Mouse (Mus musculus) forebrain, embryonic 11.5 days (tissue): ENCODE results near the gene Vstm2b. TPM values are rescaled to one million over a fixed set of nuclear protein-coding genes. Genes with fewer than 3 reads are reported as not detected.
A peak's percentile ranks its signal among the peaks of the same experiment; 100 is the strongest.

Experiments
- ATAC-seq: fragments of 200-750 bp; cut with Nextera tagmentation; replicated peaks from 2 replicates; pipeline ENCODE4 v1.8.0; 2017; ENCODE audit warnings: moderate TSS enrichment; ENCODE audit not compliant: low FRiP score
- DNase-seq: peaks from one replicate; pipeline ENCODE4 v3.0.0-alpha.2; 2017; ENCODE audit warnings: low spot score
- H3K27ac ChIP-seq: fragments of 300-500 bp; sonication (generic); 2 replicates; pipeline ENCODE4 v1.5.1; 2014; ENCODE audit warnings: low read depth, low read length
- H3K27me3 ChIP-seq: fragments of 300-500 bp; sonication (generic); 2 replicates; pipeline ENCODE4 v1.6.1; 2014; ENCODE audit warnings: mild to moderate bottlenecking, low read length, mixed read lengths; ENCODE audit not compliant: control insufficient read depth, insufficient read depth
- H3K36me3 ChIP-seq: fragments of 300-500 bp; sonication (generic); 2 replicates; pipeline ENCODE4 v1.6.1; 2014; ENCODE audit warnings: mild to moderate bottlenecking, low read length, moderate library complexity, mixed read lengths; ENCODE audit not compliant: control insufficient read depth, insufficient read depth
- H3K4me1 ChIP-seq: fragments of 300-500 bp; sonication (generic); replicated peaks from 2 replicates; pipeline ENCODE4 v1.6.1; 2014; ENCODE audit warnings: low read length, mixed read lengths; ENCODE audit not compliant: control insufficient read depth, insufficient read depth
- H3K4me2 ChIP-seq: fragments of 300-500 bp; sonication (generic); 2 replicates; pipeline ENCODE4 v1.6.1; 2014; ENCODE audit warnings: low read depth, mild to moderate bottlenecking, low read length, moderate library complexity, mixed read lengths; ENCODE audit not compliant: severe bottlenecking
- H3K4me3 ChIP-seq: fragments of 300-500 bp; sonication (generic); 2 replicates; pipeline ENCODE4 v1.5.1; 2014; ENCODE audit warnings: low read depth, low read length
- H3K9ac ChIP-seq: fragments of 300-500 bp; sonication (generic); 2 replicates; pipeline ENCODE4 v1.6.1; 2014; ENCODE audit warnings: low read length
- H3K9me3 ChIP-seq: fragments of 300-500 bp; sonication (generic); 2 replicates; pipeline ENCODE4 v1.6.1; 2016; ENCODE audit warnings: low read length, mixed read lengths; ENCODE audit not compliant: control insufficient read depth
- WGBS: fragments of 180-500 bp; shearing (Covaris S2); extraction: QIAGEN DNeasy Blood & Tissue Kit; methylation state at CpG from one replicate; pipeline ENCODE4 v1.1.7; 2014; 5-methylcytosine and 5-hydroxymethylcytosine counted together
- polyA plus RNA-seq: library from polyadenylated mRNA; unstranded; fragments of >200 nt; fragmentation: Nextera tagmentation; extraction: Ambion mirVana; gene quantifications from 2 replicates; pipeline ENCODE4 v1.2.1, GENCODE M21; 2014

Vstm2b gene
- 7.6 and 7.7 TPM in 2 replicates for polyA plus RNA-seq

DNA sequence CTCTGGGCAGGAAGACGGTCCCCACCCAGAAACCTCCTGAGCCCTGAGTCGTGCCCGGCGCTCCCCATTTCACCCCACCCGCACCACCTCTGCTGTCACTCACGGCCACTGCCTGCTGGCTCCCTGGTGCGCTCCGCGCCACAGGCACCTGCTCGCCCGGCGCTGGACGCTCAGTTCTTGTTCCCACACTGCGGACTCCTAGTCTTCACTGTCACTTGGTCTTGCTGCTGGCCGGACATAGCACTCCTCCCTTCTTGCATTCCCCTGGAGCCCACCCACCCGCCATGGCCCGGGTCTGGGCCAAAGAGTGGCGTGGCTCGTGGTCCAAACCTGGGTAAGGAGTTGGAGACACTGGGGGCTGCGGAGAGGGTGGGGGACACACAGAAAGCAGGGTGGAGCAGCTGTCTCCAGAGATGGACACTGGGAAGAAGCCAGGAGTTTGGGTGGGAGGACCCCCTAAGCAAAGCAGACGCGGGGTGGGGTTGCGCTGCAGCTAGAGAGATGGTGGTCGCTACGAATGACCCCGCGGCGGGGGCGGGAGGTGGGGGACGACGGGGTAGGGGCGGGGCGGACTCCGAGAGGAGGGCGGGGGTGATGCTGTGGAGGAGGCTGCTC is at the start of gene Vstm2b:
Gene Vstm2b, plus strand, starts transcription at position 233 of the 615 bp plus-strand sequence.
- Histone ChIP-seq H3K36me3 (no peaks in the 10 kb centered on the region), H3K4me1 (peaks cover 8% of the 10 kb centered on the region; the same call in 1 of the 2 replicates), H3K9me3 (no peaks in the 10 kb centered on the region), H3K4me3 (peak within 1 kb of the TSS; percentile 57), H3K27me3 (peaks cover 33% of the 10 kb centered on the region), H3K4me2 (peak within 1 kb of the TSS; percentile 96), H3K27ac (no peak within 1 kb of the TSS), H3K9ac (peak within 1 kb of the TSS; percentile 67)
- WGBS, result 0% methylated on average over 22 of the region's 35 CpGs
- DNase-seq, result peak; percentile 62
- peak; percentile 29 for ATAC-seq

DNA sequence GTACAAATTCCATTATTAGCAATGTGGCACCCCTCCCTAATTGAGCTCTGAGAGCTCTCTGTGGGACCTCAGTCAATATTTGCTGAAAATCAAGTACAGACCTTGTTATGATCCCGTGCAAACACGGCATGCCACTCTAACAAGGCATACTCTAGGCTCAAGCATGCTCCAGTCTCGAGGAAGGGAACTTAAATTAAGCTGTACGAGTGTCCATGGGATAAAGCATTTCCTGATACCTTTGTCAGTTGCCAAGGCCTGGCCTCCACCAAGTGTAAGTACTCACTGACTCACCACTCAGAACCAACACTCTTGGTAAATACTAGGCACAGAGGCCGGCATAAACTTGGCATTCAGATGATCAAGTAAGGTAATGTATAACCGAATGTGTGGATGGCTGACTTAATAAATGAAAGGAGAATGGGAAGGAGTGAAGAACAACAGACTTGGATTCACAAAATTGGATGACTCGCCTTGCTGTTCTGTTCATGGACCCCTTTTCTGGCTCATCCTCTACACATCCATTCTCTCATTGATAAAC is 42.0 kb upstream of the Vstm2b start:
- Histone ChIP-seq H3K27me3 (no peaks in the 10 kb centered on the region), H3K4me2 (no peak overlapping the region), H3K9me3 (no peaks in the 10 kb centered on the region), H3K4me1 (no peaks in the 10 kb centered on the region), H3K36me3 (no peaks in the 10 kb centered on the region), H3K9ac (no peak overlapping the region), H3K27ac (no peak overlapping the region), H3K4me3 (no peak overlapping the region)
- DNase-seq, result no peak
- 90% methylated on average over 7 of the region's 7 CpGs for WGBS
- no peak for ATAC-seq

- Histone ChIP-seq H3K27me3 (no peaks in the 10 kb centered on the region), H3K4me1 (no peaks in the 10 kb centered on the region), H3K9ac (no peak overlapping the region), H3K9me3 (no peaks in the 10 kb centered on the region), H3K27ac (no peak overlapping the region), H3K4me2 (no peak overlapping the region), H3K4me3 (no peak overlapping the region), H3K36me3 (no peaks in the 10 kb centered on the region)
- DNase-seq (no peak), ATAC-seq (no peak; the same call in 1 of the 2 replicates)
- WGBS, result 30% methylated on average over 7 of the region's 7 CpGs
Observed at GRCm38 (mm10) chr7:40873380-40873990, 24.6 kb upstream of the Vstm2b start.

DNA sequence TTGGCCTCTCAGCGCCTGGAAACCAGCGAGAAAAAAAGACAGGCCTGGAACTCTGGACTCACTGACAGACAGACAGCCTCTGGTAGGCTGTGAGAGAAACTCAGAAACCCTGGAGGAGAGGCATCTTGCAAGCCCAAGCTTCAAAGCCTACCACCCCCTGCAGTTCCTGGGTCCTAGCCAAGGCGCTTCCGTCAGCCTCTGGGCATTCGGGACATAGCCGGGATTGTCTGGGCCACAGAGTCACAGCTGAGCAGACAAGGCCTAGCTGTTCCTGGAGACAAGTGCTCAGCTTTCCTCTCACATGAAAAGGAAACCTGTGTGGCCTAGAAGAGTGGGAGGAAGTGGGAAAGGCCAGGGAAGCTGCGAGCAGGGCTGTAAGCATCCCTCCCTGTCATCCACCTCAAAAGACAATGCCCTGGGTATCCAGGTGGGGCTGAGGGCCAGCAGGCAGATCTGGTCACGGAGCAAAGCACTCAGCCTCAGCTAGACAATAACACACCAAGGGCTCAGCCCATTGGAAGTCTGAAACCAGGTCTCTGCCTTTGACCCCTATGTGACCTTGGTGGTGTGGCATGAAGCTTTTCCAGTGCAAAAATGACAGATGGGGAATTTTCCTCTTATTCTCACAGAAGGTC is 13.2 kb upstream of the Vstm2b start:
- Histone ChIP-seq H3K4me1 (no peaks in the 10 kb centered on the region), H3K36me3 (no peaks in the 10 kb centered on the region), H3K4me2 (no peak overlapping the region), H3K9me3 (no peaks in the 10 kb centered on the region), H3K4me3 (no peak overlapping the region), H3K9ac (no peak overlapping the region), H3K27me3 (no peaks in the 10 kb centered on the region), H3K27ac (no peak overlapping the region)
- no peak for DNase-seq
- ATAC-seq, result no peak
- WGBS, result 55% methylated on average over 8 of the region's 8 CpGs

DNA sequence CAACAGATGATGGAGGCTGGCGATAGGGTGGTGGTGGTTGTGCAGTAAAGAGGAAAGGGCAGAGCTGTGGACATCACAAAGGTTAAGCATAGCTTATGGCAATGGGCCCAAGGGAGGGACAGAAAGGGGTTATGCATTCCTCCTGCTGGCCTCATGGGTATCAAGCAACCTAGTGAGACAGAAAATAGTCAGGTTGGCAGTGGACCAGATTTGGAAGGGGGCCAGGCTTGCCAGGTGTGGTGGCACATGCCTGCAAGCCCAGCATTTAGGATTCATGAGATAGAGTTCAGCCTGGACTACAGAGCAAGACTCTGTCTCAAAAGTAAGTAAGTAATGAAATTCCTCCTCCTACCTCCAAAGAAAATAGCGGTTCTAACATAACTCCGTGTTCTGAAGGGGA is 9.8 kb upstream of the Vstm2b start:
- no peak overlapping the region for H3K9ac ChIP-seq
- WGBS, result 92% methylated on average over 3 of the region's 3 CpGs
- no peak overlapping the region for H3K4me3 ChIP-seq
- no peaks in the 10 kb centered on the region for H3K9me3 ChIP-seq
- H3K4me2 ChIP-seq, result no peak overlapping the region
- DNase-seq (no peak), ATAC-seq (no peak)
- H3K36me3 ChIP-seq, result no peaks in the 10 kb centered on the region
- no peaks in the 10 kb centered on the region for H3K27me3 ChIP-seq
- H3K27ac ChIP-seq, result no peak overlapping the region
- no peaks in the 10 kb centered on the region for H3K4me1 ChIP-seq

GRCm38 (mm10) chr7:40896964-40897363 is 1.2 kb upstream of the Vstm2b start:
- DNase-seq (no peak), ATAC-seq (no peak)
- WGBS, result 70% methylated on average over 4 of the region's 4 CpGs
- no peak overlapping the region for H3K4me3 ChIP-seq
- H3K9ac ChIP-seq, result no peak overlapping the region
- peaks cover 26% of the 10 kb centered on the region for H3K27me3 ChIP-seq
- no peak overlapping the region for H3K4me2 ChIP-seq
- H3K4me1 ChIP-seq, result peaks cover 8% of the 10 kb centered on the region; the same call in 1 of the 2 replicates
- H3K27ac ChIP-seq, result no peak overlapping the region
- no peaks in the 10 kb centered on the region for H3K36me3 ChIP-seq
- H3K9me3 ChIP-seq, result no peaks in the 10 kb centered on the region

DNA sequence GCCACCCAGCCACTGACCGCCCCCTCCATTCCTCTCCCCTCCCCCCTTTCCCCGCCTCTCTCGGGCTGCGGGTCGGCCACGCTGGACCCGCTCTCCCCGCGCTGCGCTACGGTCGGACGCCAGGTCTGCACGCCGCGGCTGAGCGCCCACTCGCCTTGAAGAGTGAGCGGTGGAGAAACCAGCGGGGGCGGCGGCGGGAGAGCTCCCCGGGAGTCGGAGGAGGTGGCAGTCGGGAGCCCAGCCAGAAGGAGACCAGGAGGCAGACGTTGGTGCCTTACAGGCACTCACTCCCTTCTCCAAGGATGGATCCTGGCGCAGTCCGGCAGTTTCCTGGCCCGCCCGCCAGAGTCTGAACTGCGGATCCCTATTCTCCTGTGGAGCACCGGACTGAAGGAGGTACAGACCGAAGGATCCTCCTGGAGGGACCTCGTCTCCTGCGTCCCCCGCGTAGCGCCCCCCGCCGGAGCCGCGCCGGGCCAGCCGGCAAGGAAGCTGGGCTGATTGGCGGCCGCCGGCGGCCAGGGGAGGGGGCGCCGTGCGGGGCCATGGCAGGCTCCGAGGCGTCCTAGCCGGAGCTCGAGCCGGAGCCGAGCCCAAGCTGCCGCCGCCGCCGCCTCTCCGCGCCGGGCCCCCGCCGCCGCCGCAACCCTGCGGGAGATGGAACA is 715 bp downstream of the Vstm2b start:
- peaks cover 33% of the 10 kb centered on the region for H3K27me3 ChIP-seq
- peak overlapping the region; percentile 57 for H3K4me3 ChIP-seq
- DNase-seq (peak; percentile 77), ATAC-seq (peak; percentile 52)
- H3K4me2 ChIP-seq, result peak overlapping the region; percentile 96
- H3K36me3 ChIP-seq, result no peaks in the 10 kb centered on the region
- WGBS, result under 1% methylated on average over 58 of the region's 70 CpGs
- H3K9me3 ChIP-seq, result no peaks in the 10 kb centered on the region
- no peak overlapping the region for H3K27ac ChIP-seq
- H3K4me1 ChIP-seq, result peaks cover 8% of the 10 kb centered on the region; the same call in 1 of the 2 replicates
- H3K9ac ChIP-seq, result peak overlapping the region; percentile 67
